Mouse (Mus musculus) kidney, adult 9 months (tissue): ENCODE measurements around the gene Clec1a.
A peak's percentile ranks its signal among the peaks of the same experiment; 100 is the strongest.

Source experiments
- DNase-seq: peaks from one replicate; pipeline ENCODE4 v3.0.0; 2022

Gene Clec1a

DNA sequence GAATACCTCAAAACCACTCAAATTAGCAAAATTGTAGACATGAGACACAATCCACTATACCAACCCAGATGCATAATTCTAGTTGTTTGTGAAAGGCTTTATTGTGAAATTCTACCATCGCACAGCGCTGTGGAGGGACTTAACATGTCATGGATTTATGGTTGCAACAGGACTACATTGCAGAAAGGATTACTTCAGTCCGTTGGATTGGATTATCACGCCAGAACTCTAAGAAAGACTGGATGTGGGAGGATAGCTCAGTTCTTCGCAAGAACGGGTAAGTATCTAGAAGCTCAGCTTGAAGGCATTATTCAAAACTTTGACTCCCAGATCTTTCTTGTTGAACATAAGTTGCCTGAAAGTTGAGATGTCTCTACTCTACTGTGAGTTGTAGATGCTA is 48.4 kb downstream of the Clec1a start:
- DNase-seq: no peak

GRCm38 (mm10) chr6:129402404-129402803 is 49.4 kb downstream of the Clec1a start:
- no peak for DNase-seq

GRCm38 (mm10) chr6:129399945-129400344 is 51.9 kb downstream of the Clec1a start:
- peak; percentile 65 for DNase-seq

GRCm38 (mm10) chr6:129396997-129397396 is 54.8 kb downstream of the Clec1a start, which contains the start of gene Clec1b:
TSS of gene Clec1b (plus strand) at chr6:129397297.
- no peak for DNase-seq

GRCm38 (mm10) chr6:129393732-129394131 is 58.1 kb downstream of the Clec1a start:
- no peak for DNase-seq

DNA sequence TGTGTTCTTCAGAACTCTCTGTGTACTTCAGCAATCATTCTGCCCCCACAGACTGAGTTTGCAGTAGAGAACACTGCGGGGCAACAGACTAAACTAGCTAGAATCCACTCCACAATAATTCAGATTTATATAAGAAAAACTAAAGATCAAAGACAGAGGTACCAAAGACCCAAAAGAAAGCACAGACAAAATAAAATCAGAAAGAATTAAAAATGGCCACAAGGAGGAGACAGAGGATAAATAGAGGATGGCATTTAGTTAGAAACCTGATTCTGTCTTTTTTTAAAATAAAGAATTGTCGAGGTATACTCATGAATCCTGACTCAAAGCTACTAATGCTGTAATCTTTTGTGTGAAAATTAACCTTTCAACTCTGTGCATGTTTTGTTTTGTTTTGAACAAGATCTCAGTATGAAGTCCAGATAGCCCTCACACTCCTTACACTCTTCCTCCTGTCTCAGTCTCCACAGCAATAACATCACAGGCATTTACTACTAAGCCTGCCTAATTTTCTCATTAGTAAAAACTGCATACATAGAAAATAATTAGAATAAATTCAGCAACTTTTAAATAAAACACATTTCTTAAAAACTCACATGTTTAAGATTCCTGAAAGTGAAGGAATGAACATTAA is 58.6 kb downstream of the Clec1a start:
- DNase-seq: peak; percentile 54

GRCm38 (mm10) chr6:129385774-129386173 is 66.0 kb downstream of the Clec1a start, which contains the start of gene Clec12b:
TSS of gene Clec12b (minus strand) at chr6:129385874.
- no peak for DNase-seq

DNA sequence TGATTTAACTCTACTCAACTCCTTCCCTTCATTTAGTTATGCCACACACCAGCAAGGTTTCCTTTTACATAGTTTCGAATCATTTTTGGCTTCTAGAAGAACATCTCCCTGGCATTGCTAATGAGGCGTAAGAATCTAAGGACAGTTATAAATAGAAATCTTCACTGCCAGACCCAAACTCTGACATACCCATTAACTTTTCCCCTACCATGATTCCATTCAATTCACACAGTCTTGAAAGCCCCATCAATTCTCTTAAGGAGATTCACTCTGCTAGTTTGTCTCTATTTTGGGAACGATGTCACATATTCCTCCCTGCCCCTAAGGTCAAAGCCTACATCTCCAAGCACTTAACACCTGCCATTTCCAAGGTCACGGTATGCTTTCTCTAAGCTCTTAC is 66.8 kb downstream of the Clec1a start:
- no peak for DNase-seq

- no peak for DNase-seq
Measured at GRCm38 (mm10) chr6:129383466-129383865, 68.3 kb downstream of the Clec1a start.

DNA sequence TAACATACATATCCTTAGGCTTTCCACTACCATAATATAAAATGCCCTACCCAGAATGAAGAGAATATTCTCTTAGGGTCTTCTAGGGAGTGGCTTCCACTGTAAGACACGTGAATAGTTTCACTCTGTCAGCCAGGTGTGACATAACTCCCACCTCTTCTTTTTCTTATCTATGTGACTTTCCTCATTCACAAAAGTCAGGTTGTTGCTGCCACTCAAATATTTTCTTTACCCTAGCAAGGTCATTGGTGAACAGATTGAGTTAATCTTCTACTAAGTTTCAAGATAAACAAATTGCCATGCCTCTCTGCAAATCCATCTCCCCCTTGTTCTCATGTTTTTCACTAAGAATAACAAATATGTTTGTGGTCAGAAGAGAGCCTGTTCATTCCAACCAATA is 70.1 kb downstream of the Clec1a start:
- DNase-seq: peak; percentile 31

DNA sequence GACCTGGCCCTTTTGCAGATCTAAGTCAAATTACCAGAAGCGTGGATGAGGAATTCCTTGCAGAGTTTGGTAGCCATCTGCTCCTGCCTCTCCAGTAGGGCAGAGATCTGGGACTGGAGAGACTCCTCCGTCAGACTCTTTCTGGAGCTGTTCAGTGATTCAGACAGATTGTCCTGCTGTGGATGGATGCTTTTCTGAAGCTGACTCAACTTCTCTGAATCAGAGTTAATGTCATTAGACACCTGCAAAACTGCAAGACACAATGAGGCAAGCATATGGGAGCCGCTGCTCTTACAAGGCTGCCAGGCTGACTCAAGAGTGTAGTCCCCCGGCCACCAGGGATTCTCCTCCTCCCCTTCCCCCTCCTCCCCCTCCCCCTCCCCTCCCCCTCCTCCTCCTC is 71.3 kb downstream of the Clec1a start:
- no peak for DNase-seq

GRCm38 (mm10) chr6:129374937-129375471 is 76.8 kb downstream of the Clec1a start:
- no peak for DNase-seq
